17 mouse cellular contexts compared by ENCODE assay signal in the genomic region with DNA sequence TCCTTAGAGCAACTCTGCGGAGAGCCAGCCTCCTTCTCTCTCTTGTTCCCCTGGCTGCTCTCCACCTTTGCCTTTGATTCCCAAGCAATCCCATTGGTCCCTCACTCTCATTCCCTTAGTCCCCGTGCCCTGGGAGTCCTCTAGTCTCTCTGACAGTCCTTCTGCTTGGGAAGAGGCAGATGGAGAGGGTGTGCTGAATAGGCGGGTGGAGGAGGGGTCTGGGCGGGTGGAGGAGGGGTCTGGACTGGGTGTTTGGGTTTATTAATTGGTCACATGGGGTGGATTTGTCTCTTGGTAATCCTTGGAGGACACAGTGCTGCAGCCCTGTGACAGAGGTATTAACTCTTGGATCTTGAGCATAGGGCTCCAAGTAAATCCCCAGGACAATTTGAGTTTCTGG.
DNase-seq lines count a peak whose midpoint lies in the region; ATAC-seq lines count a peak whose summit lies in the region.
"Had no signal": no experiment of that assay in that cellular context is flagged by ENCODE, and none has a peak within 500 bp of the region (broad histone marks: within the 10 kb centered on the region; RNA-seq: fewer than 3 reads in every experiment).

No protein-coding gene starts in this region.

- H3K36me3 ChIP-seq in embryonic facial prominence, embryonic 15.5 days: no peaks in the 10 kb centered on the region
- H3K36me3 ChIP-seq in hindbrain, embryonic 13.5 days: no peaks in the 10 kb centered on the region
- H3K36me3 ChIP-seq: limb, embryonic 12.5 days; neural tube, embryonic 13.5 days; stomach, embryonic 15.5 days had no signal

- no peaks in the 10 kb centered on the region for H3K27me3 ChIP-seq in embryonic facial prominence, embryonic 15.5 days
- 0 out of 2 replicates have a peak, but pooled peaks cover 3% of the 10 kb centered on the region for H3K27me3 ChIP-seq in hindbrain, embryonic 13.5 days
- H3K27me3 ChIP-seq: neural tube, embryonic 13.5 days; stomach, embryonic 15.5 days had no signal

- no peak overlapping the region for H3K27ac ChIP-seq in embryonic facial prominence, embryonic 15.5 days (replicated peaks)
- no peak overlapping the region for H3K27ac ChIP-seq in hindbrain, embryonic 13.5 days
- H3K27ac ChIP-seq: limb, embryonic 12.5 days; liver, embryonic 14.5 days; neural tube, embryonic 13.5 days; stomach, embryonic 15.5 days had no signal

- no peak overlapping the region for H3K4me3 ChIP-seq in embryonic facial prominence, embryonic 15.5 days (replicated peaks)
- no peak overlapping the region for H3K4me3 ChIP-seq in hindbrain, embryonic 13.5 days
- H3K4me3 ChIP-seq: limb, embryonic 12.5 days; neural tube, embryonic 13.5 days; stomach, embryonic 15.5 days had no signal

- intact Hi-C loops in left cerebral cortex, postnatal 4 days (cut with DNase I): no loop called here

- no peaks in the 10 kb centered on the region for H3K4me1 ChIP-seq in embryonic facial prominence, embryonic 15.5 days
- peaks cover 25% of the 10 kb centered on the region for H3K4me1 ChIP-seq in hindbrain, embryonic 13.5 days (replicated peaks)
- H3K4me1 ChIP-seq: limb, embryonic 12.5 days; stomach, embryonic 15.5 days had no signal

- 0 out of 2 replicates have a peak, but pooled peaks have one; percentile 11 for ATAC-seq in embryonic facial prominence, embryonic 15.5 days (ENCODE audit: insufficient number of reproducible peaks, low FRiP score, low TSS enrichment, low read depth)
- peak; percentile 50; the same call in 1 of the 2 replicates for ATAC-seq in hindbrain, embryonic 13.5 days (ENCODE audit: low FRiP score)
- ATAC-seq: lung, postnatal 0 days; Patski had no signal

- WGBS in embryonic facial prominence, embryonic 15.5 days: 40% methylated on average over 4 of the region's 4 CpGs
- WGBS in hindbrain, embryonic 13.5 days: 18% methylated on average over 4 of the region's 4 CpGs

- no peaks in the 10 kb centered on the region for H3K9me3 ChIP-seq in embryonic facial prominence, embryonic 15.5 days (replicated peaks)
- H3K9me3 ChIP-seq in hindbrain, embryonic 13.5 days: no peaks in the 10 kb centered on the region
- H3K9me3 ChIP-seq: limb, embryonic 12.5 days; neural tube, embryonic 13.5 days; stomach, embryonic 15.5 days had no signal

- H3K9ac ChIP-seq in embryonic facial prominence, embryonic 15.5 days: no peak overlapping the region
- no peak overlapping the region for H3K9ac ChIP-seq in hindbrain, embryonic 13.5 days
- H3K9ac ChIP-seq: limb, embryonic 12.5 days; liver, embryonic 14.5 days; neural tube, embryonic 13.5 days; stomach, embryonic 15.5 days had no signal

- H3K4me2 ChIP-seq in embryonic facial prominence, embryonic 15.5 days (replicated peaks): no peak overlapping the region
- no peak overlapping the region for H3K4me2 ChIP-seq in hindbrain, embryonic 13.5 days
- H3K4me2 ChIP-seq: limb, embryonic 12.5 days; neural tube, embryonic 13.5 days; stomach, embryonic 15.5 days had no signal

- DNase-seq in left cerebral cortex, postnatal 4 days: peak; percentile 24
- no peak for DNase-seq in left cerebral cortex, adult 11 months (ENCODE audit: low spot score)
- peak; percentile 85 for DNase-seq in retina, postnatal 1 day
- no peak for DNase-seq in gastrocnemius, adult 18-20 months (ENCODE audit: low spot score)
- DNase-seq in urinary bladder, postnatal 4 days (ENCODE audit: low spot score in 2 of 2): no peak
- DNase-seq: cerebellum, adult 11-12 months; cerebellum, postnatal 36 days; heart, adult 18-20 months; kidney, adult 8-10 months had no signal

Comparison
In these comparisons a context has a peak if more than half of its experiments do, and no peak if none do; other contexts are left out.
1. DNase-seq: peak in left cerebral cortex, postnatal 4 days (single experiment) and retina, postnatal 1 day (single experiment); none in left cerebral cortex, adult 11 months (single experiment), gastrocnemius, adult 18-20 months (single experiment) and urinary bladder, postnatal 4 days (0 of 2).